Mouse (Mus musculus): Measurements from ENCODE around the gene Tnfrsf14. TPM values are rescaled to one million over a fixed set of nuclear protein-coding genes. Genes with fewer than 3 reads are reported as not detected.
A peak's percentile ranks its signal among the peaks of the same experiment; 100 is the strongest.

Gene Tnfrsf14
- polyA plus RNA-seq, 1 experiment from 2014 or later: 51.7 TPM

DNA sequence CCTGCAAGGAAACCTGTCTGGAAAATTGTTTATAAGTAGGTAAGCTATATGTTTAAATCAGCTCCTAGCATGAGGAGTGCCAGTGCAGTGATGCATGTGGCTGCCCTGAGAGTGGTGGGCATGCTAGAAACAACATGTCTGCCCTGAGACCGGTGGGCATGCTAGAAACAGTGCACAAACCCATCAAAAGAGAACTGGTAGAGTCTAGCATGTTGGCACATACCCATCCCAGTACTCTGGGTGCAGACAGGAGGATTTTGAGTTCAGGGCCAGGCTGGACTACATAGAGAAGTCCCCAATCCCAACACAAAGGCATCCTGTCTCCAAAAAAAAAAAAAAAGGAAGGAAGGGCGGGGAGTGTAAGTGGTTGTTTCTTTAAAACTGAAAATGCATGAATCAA lies 6.4 kb upstream of the Tnfrsf14 start:
- 78% methylated on average over 2 of the region's 2 CpGs for WGBS (ENCODE audit: insufficient replicate concordance)
- no peak overlapping the region for H3K27ac ChIP-seq
- no peak for DNase-seq

DNA sequence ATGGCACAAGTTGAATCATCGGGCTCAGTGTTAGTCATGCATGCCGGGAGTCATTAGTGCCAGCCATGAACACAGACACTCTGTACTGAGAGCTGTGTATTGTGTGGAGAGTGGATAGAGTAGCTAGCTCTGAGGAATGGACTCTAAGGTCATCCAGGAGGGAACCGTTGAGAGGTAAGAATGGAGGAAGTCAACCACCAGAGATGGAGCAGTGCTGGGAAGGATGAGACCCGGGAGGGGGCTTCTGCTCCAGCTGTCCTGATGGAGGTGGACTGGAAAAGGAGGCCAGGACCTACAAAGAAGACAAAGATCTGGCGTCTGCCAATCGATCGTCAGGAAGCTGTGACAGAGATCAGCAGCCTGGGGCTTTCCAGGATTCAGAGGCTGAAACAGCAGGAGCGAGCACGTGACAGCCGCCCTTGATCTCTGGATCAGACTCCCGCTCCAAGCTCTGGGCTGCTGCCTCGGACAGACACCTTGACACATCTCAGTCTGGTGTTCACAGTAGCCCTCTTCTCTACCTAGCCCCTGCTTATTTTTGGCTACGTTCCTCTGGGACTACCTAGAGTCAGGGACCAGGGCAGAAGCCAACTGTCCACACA lies 5.0 kb upstream of the Tnfrsf14 start:
- WGBS (ENCODE audit: insufficient replicate concordance): 67% methylated on average over 13 of the region's 13 CpGs

More for the DNA sequence above, 6.4 kb upstream of the Tnfrsf14 start:
- Histone ChIP-seq H3K4me2 (no peak overlapping the region), H3K9me3 (replicated peaks) (no peaks in the 10 kb centered on the region), H3K4me1 (replicated peaks) (peaks cover 29% of the 10 kb centered on the region), H3K9ac (no peak overlapping the region), H3K27me3 (0 out of 2 replicates have a peak, but pooled peaks cover 8% of the 10 kb centered on the region), H3K36me3 (no peaks in the 10 kb centered on the region), H3K4me3 (replicated peaks) (no peak overlapping the region)
- no peak for ATAC-seq (ENCODE audit: low read depth)

DNA sequence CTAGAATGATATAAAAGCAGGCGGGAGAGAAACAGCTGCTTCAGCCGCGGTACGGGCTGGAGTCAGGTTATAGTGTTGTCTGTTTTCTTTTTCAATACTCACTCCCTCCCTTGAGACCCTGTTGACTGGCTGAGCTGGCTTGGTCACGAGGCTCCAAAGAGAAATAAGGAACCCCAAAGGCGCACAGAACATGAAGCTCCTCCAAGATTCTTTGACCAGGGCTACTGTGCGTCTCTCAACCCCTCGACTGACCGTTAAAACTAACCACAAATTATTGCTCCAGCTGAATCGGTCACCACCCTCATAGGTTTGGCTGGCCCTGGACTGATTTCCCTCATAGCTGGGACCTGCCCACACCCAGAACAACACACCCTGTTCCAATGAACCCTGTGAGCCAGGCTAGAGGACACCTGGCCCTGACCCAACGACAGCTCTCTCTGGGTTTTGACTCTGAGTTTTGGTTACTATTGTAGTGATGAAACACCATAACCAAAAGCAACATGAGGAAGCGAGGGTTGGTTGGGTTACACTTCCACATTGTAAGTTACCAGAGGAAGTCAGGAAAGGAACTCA lies 811 bp upstream of the Tnfrsf14 start:
- H3K9me3 ChIP-seq (replicated peaks): no peaks in the 10 kb centered on the region
- 24% methylated on average over 12 of the region's 12 CpGs for WGBS (ENCODE audit: insufficient replicate concordance)
- peaks cover 34% of the 10 kb centered on the region for H3K36me3 ChIP-seq
- no peaks in the 10 kb centered on the region for H3K27me3 ChIP-seq
- peak overlapping the region; percentile 75 for H3K4me3 ChIP-seq (replicated peaks)
- DNase-seq (peak; percentile 64), ATAC-seq (ENCODE audit: low read depth) (peak; percentile 81)
- H3K4me1 ChIP-seq (replicated peaks): peaks cover 73% of the 10 kb centered on the region
- peak overlapping the region; percentile 93 for H3K4me2 ChIP-seq
- peak overlapping the region; percentile 97 for H3K9ac ChIP-seq
- H3K27ac ChIP-seq: peak overlapping the region; percentile 99

More for the DNA sequence above, 5.0 kb upstream of the Tnfrsf14 start:
- no peak overlapping the region for H3K4me3 ChIP-seq (replicated peaks)
- H3K4me2 ChIP-seq: no peak overlapping the region
- DNase-seq (no peak), ATAC-seq (ENCODE audit: low read depth) (no peak)
- no peaks in the 10 kb centered on the region for H3K36me3 ChIP-seq
- H3K9me3 ChIP-seq (replicated peaks): no peaks in the 10 kb centered on the region
- H3K27ac ChIP-seq: peak overlapping the region; percentile 10; the same call in 1 of the 2 replicates
- 0 out of 2 replicates have a peak, but pooled peaks cover 3% of the 10 kb centered on the region for H3K27me3 ChIP-seq
- peaks cover 43% of the 10 kb centered on the region for H3K4me1 ChIP-seq (replicated peaks)
- H3K9ac ChIP-seq: peak overlapping the region; percentile 8; the same call in 1 of the 2 replicates

GRCm38 (mm10) chr4:154927899-154928337 lies 445 bp downstream of the Tnfrsf14 start:
- H3K4me1 ChIP-seq (replicated peaks): peaks cover 78% of the 10 kb centered on the region
- peak; percentile 49 for DNase-seq
- peak; percentile 71 for ATAC-seq (ENCODE audit: low read depth)

GRCm38 (mm10) chr4:154926969-154927898 lies 1.1 kb downstream of the Tnfrsf14 start:
- DNase-seq: peak; percentile 50

More at GRCm38 (mm10) chr4:154927899-154928337, 445 bp downstream of the Tnfrsf14 start:
- Histone ChIP-seq H3K36me3 (peaks cover 46% of the 10 kb centered on the region), H3K27ac (peak overlapping the region; percentile 99), H3K9me3 (replicated peaks) (no peaks in the 10 kb centered on the region), H3K4me3 (replicated peaks) (peak overlapping the region; percentile 75), H3K4me2 (peak overlapping the region; percentile 93), H3K27me3 (no peaks in the 10 kb centered on the region), H3K9ac (peak overlapping the region; percentile 97)
- WGBS (ENCODE audit: insufficient replicate concordance): 3% methylated on average over 5 of the region's 5 CpGs

GRCm38 (mm10) chr4:154925413-154925812 lies 3.0 kb downstream of the Tnfrsf14 start:
- Histone ChIP-seq H3K4me3 (replicated peaks) (peak overlapping the region; percentile 75), H3K36me3 (peaks cover 70% of the 10 kb centered on the region), H3K4me1 (replicated peaks) (peaks cover 92% of the 10 kb centered on the region), H3K27ac (peak overlapping the region; percentile 99), H3K9ac (peak overlapping the region; percentile 97), H3K4me2 (peak overlapping the region; percentile 93), H3K9me3 (replicated peaks) (no peaks in the 10 kb centered on the region), H3K27me3 (no peaks in the 10 kb centered on the region)
- ATAC-seq (ENCODE audit: low read depth) (no peak), DNase-seq (peak; percentile 48)
- 56% methylated on average over 4 of the region's 4 CpGs for WGBS (ENCODE audit: insufficient replicate concordance)

More at GRCm38 (mm10) chr4:154926969-154927898, 1.1 kb downstream of the Tnfrsf14 start:
- peak overlapping the region; percentile 99 for H3K27ac ChIP-seq
- ATAC-seq (ENCODE audit: low read depth): peak; percentile 35
- H3K4me3 ChIP-seq (replicated peaks): peak overlapping the region; percentile 75
- peak overlapping the region; percentile 97 for H3K9ac ChIP-seq
- 28% methylated on average over 9 of the region's 9 CpGs for WGBS (ENCODE audit: insufficient replicate concordance)
- H3K36me3 ChIP-seq: peaks cover 53% of the 10 kb centered on the region
- H3K4me2 ChIP-seq: peak overlapping the region; percentile 93
- H3K9me3 ChIP-seq (replicated peaks): no peaks in the 10 kb centered on the region
- H3K27me3 ChIP-seq: no peaks in the 10 kb centered on the region
- peaks cover 78% of the 10 kb centered on the region for H3K4me1 ChIP-seq (replicated peaks)

GRCm38 (mm10) chr4:154922931-154923330 lies 5.4 kb downstream of the Tnfrsf14 start:
- peak overlapping the region; percentile 99 for H3K27ac ChIP-seq
- H3K4me3 ChIP-seq (replicated peaks): peak overlapping the region; percentile 75
- H3K4me2 ChIP-seq: peak overlapping the region; percentile 93

DNA sequence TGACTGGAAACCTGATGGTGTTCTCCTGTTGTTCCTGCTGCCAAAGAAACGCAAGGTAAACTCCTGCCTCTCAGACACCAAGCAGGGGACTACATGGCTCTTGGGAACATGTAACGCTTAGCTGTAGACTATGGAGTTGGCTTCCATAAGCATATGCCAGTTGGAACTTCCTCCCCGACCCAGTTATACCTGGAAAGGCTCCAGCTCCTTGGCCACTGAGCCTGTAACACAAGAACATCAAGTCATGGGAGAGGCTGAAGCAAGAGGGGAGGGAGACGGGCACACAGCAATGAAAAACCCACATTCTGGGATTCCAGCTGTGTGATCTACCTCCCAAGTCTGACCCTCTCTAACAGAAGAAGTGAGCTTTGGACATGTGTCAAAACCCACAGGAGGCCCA lies 6.1 kb downstream of the Tnfrsf14 start:
- peaks cover 85% of the 10 kb centered on the region for H3K4me1 ChIP-seq (replicated peaks)
- WGBS (ENCODE audit: insufficient replicate concordance): 90% methylated on average over 4 of the region's 4 CpGs
- 0 out of 2 replicates have a peak, but pooled peaks cover 4% of the 10 kb centered on the region for H3K9me3 ChIP-seq (replicated peaks)
- H3K4me2 ChIP-seq: peak overlapping the region; percentile 93
- DNase-seq (no peak), ATAC-seq (ENCODE audit: low read depth) (no peak)
- H3K4me3 ChIP-seq (replicated peaks): peak overlapping the region; percentile 75
- no peaks in the 10 kb centered on the region for H3K27me3 ChIP-seq
- peak overlapping the region; percentile 99 for H3K27ac ChIP-seq
- peaks cover 97% of the 10 kb centered on the region for H3K36me3 ChIP-seq
- peak overlapping the region; percentile 97 for H3K9ac ChIP-seq

More at GRCm38 (mm10) chr4:154922931-154923330, 5.4 kb downstream of the Tnfrsf14 start:
- DNase-seq (no peak), ATAC-seq (ENCODE audit: low read depth) (no peak)
- peaks cover 93% of the 10 kb centered on the region for H3K36me3 ChIP-seq
- H3K9ac ChIP-seq: peak overlapping the region; percentile 97
- WGBS (ENCODE audit: insufficient replicate concordance): 83% methylated on average over 5 of the region's 5 CpGs
- H3K9me3 ChIP-seq (replicated peaks): no peaks in the 10 kb centered on the region
- peaks cover 83% of the 10 kb centered on the region for H3K4me1 ChIP-seq (replicated peaks)
- no peaks in the 10 kb centered on the region for H3K27me3 ChIP-seq

DNA sequence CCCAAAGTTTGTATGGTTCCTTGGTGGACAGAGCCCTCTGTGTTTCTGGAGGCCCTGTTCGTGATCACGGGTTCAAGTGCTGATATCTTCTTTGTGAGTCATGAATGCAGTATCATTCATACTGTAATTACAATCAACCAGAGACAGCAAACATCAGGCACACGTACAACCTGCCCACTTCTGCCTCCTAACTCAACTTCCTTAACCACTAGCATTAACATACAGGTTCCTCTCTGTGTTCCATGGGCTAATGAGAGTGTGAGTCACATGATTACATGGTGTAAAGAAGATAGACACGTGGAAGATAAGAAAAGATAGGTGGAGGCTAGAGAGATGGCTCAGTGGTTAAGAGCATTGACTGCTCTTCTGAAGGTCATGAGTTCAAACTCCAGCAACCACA lies 11.7 kb downstream of the Tnfrsf14 start:
- no peak overlapping the region for H3K4me2 ChIP-seq
- WGBS (ENCODE audit: insufficient replicate concordance): 53% methylated on average over 4 of the region's 4 CpGs
- peak overlapping the region; percentile 98 for H3K27ac ChIP-seq
- H3K4me3 ChIP-seq (replicated peaks): no peak overlapping the region
- 0 out of 2 replicates have a peak, but pooled peaks cover 4% of the 10 kb centered on the region for H3K9me3 ChIP-seq (replicated peaks)
- DNase-seq (no peak), ATAC-seq (ENCODE audit: low read depth) (peak; percentile 11; the same call in 1 of the 2 replicates)
- H3K36me3 ChIP-seq: peaks cover 78% of the 10 kb centered on the region
- H3K9ac ChIP-seq: peak overlapping the region; percentile 69
- peaks cover 84% of the 10 kb centered on the region for H3K4me1 ChIP-seq (replicated peaks)
- H3K27me3 ChIP-seq: no peaks in the 10 kb centered on the region

GRCm38 (mm10) chr4:154915286-154915685 lies 13.1 kb downstream of the Tnfrsf14 start:
- Histone ChIP-seq H3K27ac (peak overlapping the region; percentile 98), H3K9me3 (replicated peaks) (0 out of 2 replicates have a peak, but pooled peaks cover 4% of the 10 kb centered on the region), H3K4me2 (0 out of 2 replicates have a peak overlapping the region, but pooled peaks have one; percentile 2), H3K27me3 (no peaks in the 10 kb centered on the region), H3K9ac (peak overlapping the region; percentile 69), H3K4me1 (replicated peaks) (peaks cover 88% of the 10 kb centered on the region), H3K36me3 (peaks cover 67% of the 10 kb centered on the region), H3K4me3 (replicated peaks) (no peak overlapping the region)
- ATAC-seq (ENCODE audit: low read depth) (no peak), DNase-seq (no peak)
- WGBS (ENCODE audit: insufficient replicate concordance): 31% methylated on average over 10 of the region's 10 CpGs
